Mouse (Mus musculus) neural tube, embryonic 15.5 days (tissue): ENCODE results near the gene Llgl2. TPM values are rescaled to one million over a fixed set of nuclear protein-coding genes. Genes with fewer than 3 reads are reported as not detected.

Experiments used
- ATAC-seq: fragments of 200-750 bp; cut with Nextera tagmentation; 2 replicates; pipeline ENCODE4 v1.8.0; 2017; ENCODE audit warnings: mild to moderate bottlenecking, moderate TSS enrichment, moderate library complexity; ENCODE audit not compliant: low FRiP score
- H3K27ac ChIP-seq: fragments of 300-500 bp; sonication (generic); replicated peaks from 2 replicates; pipeline ENCODE4 v1.5.1; 2015; ENCODE audit warnings: mild to moderate bottlenecking, inconsistent platforms
- H3K27me3 ChIP-seq: fragments of 300-500 bp; sonication (generic); replicated peaks from 2 replicates; pipeline ENCODE4 v1.6.1; 2015; ENCODE audit warnings: inconsistent platforms
- H3K36me3 ChIP-seq: fragments of 300-500 bp; sonication (generic); 2 replicates; pipeline ENCODE4 v1.6.1; 2015; ENCODE audit warnings: inconsistent platforms
- H3K4me1 ChIP-seq: fragments of 300-500 bp; sonication (generic); 2 replicates; pipeline ENCODE4 v1.6.1; 2015; ENCODE audit warnings: inconsistent platforms
- H3K4me2 ChIP-seq: fragments of 300-500 bp; sonication (generic); 2 replicates; pipeline ENCODE4 v1.6.1; 2015; ENCODE audit warnings: inconsistent platforms, mild to moderate bottlenecking, moderate library complexity
- H3K4me3 ChIP-seq: fragments of 300-500 bp; sonication (generic); replicated peaks from 2 replicates; pipeline ENCODE4 v1.5.1; 2015; ENCODE audit warnings: mild to moderate bottlenecking, inconsistent platforms
- H3K9ac ChIP-seq: fragments of 300-500 bp; sonication (generic); replicated peaks from 2 replicates; pipeline ENCODE4 v1.6.1; 2015; ENCODE audit warnings: mild to moderate bottlenecking, inconsistent platforms
- H3K9me3 ChIP-seq: fragments of 300-500 bp; sonication (generic); replicated peaks from 2 replicates; pipeline ENCODE4 v1.6.1; 2016; ENCODE audit warnings: inconsistent platforms
- WGBS: fragments of 180-500 bp; shearing (Covaris S2); methylation state at CpG from one replicate; pipeline ENCODE4 v1.1.7; 2015; ENCODE audit warnings: mixed read lengths; 5-methylcytosine and 5-hydroxymethylcytosine counted together
- microRNA-seq: library from miRNA; unstranded; fragments of <30 nt; microRNA quantifications from one replicate; pipeline ENCODE4, GENCODE M21; 2017
- polyA plus RNA-seq: library from polyadenylated mRNA; unstranded; fragments of >200 nt; fragmentation: Nextera tagmentation; extraction: Ambion mirVana; gene quantifications from 2 replicates; pipeline ENCODE4 v1.2.1, GENCODE M21; 2015

Llgl2 gene
- polyA plus RNA-seq, 1 experiment from 2014 or later, result 0.97 TPM

- H3K27ac ChIP-seq, result no peak overlapping the region
- no peaks in the 10 kb centered on the region for H3K27me3 ChIP-seq
- H3K4me3 ChIP-seq, result no peak overlapping the region
- 90% methylated on average over 5 of the region's 5 CpGs for WGBS
- no peak overlapping the region for H3K9ac ChIP-seq
- H3K9me3 ChIP-seq, result no peaks in the 10 kb centered on the region
- no peaks in the 10 kb centered on the region for H3K36me3 ChIP-seq
- ATAC-seq, result no peak
- peaks cover 13% of the 10 kb centered on the region for H3K4me1 ChIP-seq
- no peak overlapping the region for H3K4me2 ChIP-seq
These were observed 78.3 kb downstream of the Llgl2 start for GRCm38 (mm10) chr11:115902177-115902576.

- WGBS, result 87% methylated on average over 1 of the region's 1 CpGs
- Histone ChIP-seq H3K36me3 (no peaks in the 10 kb centered on the region), H3K4me1 (peaks cover 13% of the 10 kb centered on the region), H3K4me3 (no peak overlapping the region), H3K27ac (no peak overlapping the region), H3K9me3 (no peaks in the 10 kb centered on the region), H3K27me3 (no peaks in the 10 kb centered on the region), H3K4me2 (no peak overlapping the region), H3K9ac (no peak overlapping the region)
- no peak for ATAC-seq
These were observed 79.0 kb downstream of the Llgl2 start for GRCm38 (mm10) chr11:115902831-115903230.

GRCm38 (mm10) chr11:115903384-115904230 lies 79.8 kb downstream of the Llgl2 start:
- no peak for ATAC-seq
- no peaks in the 10 kb centered on the region for H3K27me3 ChIP-seq
- H3K9me3 ChIP-seq, result no peaks in the 10 kb centered on the region
- WGBS, result 78% methylated on average over 11 of the region's 11 CpGs
- no peak overlapping the region for H3K4me3 ChIP-seq
- H3K4me1 ChIP-seq, result peaks cover 13% of the 10 kb centered on the region
- H3K9ac ChIP-seq, result no peak overlapping the region
- H3K4me2 ChIP-seq, result no peak overlapping the region
- H3K27ac ChIP-seq, result no peak overlapping the region
- no peaks in the 10 kb centered on the region for H3K36me3 ChIP-seq

- H3K36me3 ChIP-seq, result no peaks in the 10 kb centered on the region
- no peak overlapping the region for H3K4me2 ChIP-seq
- H3K9me3 ChIP-seq, result no peaks in the 10 kb centered on the region
- H3K4me1 ChIP-seq, result peaks cover 13% of the 10 kb centered on the region
- no peak for ATAC-seq
- no peak overlapping the region for H3K4me3 ChIP-seq
- no peaks in the 10 kb centered on the region for H3K27me3 ChIP-seq
- no peak overlapping the region for H3K27ac ChIP-seq
- whole genome bisulfite sequencing, result 82% methylated on average over 8 of the region's 8 CpGs
- H3K9ac ChIP-seq, result no peak overlapping the region
These were observed 80.5 kb downstream of the Llgl2 start for GRCm38 (mm10) chr11:115904231-115904955.

Small RNA genes lying within 50 kb of the gene (microRNA-seq; reads per million reads assigned to microRNA genes)
- not detected for gene Mir5621

Other genes starting within 250 kb of the Llgl2 start
- 81.0 and 83.8 TPM in 2 replicates for gene Mrps7, start 220.1 kb upstream of the Llgl2 start, polyA plus RNA-seq
- 34.6 and 35.0 TPM in 2 replicates for gene Gga3, start 220.0 kb upstream of the Llgl2 start, polyA plus RNA-seq
- 11.5 and 19.4 TPM in 2 replicates for gene Mif4gd, start 211.1 kb upstream of the Llgl2 start, polyA plus RNA-seq
- 49.0 and 52.8 TPM in 2 replicates for gene Slc25a19, start 195.8 kb upstream of the Llgl2 start, polyA plus RNA-seq
- gene Grb2, start 115.5 kb upstream of the Llgl2 start, polyA plus RNA-seq, result 192 and 194 TPM in 2 replicates
- 20.3 and 21.2 TPM in 2 replicates for gene Tmem94, start 58.6 kb upstream of the Llgl2 start, polyA plus RNA-seq
- gene Caskin2, start 10.4 kb upstream of the Llgl2 start, polyA plus RNA-seq, result 9.8 and 10.2 TPM in 2 replicates
- 22.0 and 23.7 TPM in 2 replicates for gene Tsen54, start 9.3 kb upstream of the Llgl2 start, polyA plus RNA-seq
- 0.12 and 5.0 TPM in 2 replicates for gene Myo15b, start 34.4 kb downstream of the Llgl2 start, polyA plus RNA-seq
- 2.2 and 8.1 TPM in 2 replicates for gene Smim5, start 75.9 kb downstream of the Llgl2 start, polyA plus RNA-seq
- gene Smim6, start 88.0 kb downstream of the Llgl2 start, polyA plus RNA-seq, result 0.68 and 3.1 TPM in 2 replicates
- gene Sap30bp, start 109.2 kb downstream of the Llgl2 start, polyA plus RNA-seq, result 39.0 and 40.5 TPM in 2 replicates
- gene Recql5, start 109.4 kb downstream of the Llgl2 start, polyA plus RNA-seq, result 19.7 and 22.0 TPM in 2 replicates
- gene Itgb4, start 150.7 kb downstream of the Llgl2 start, polyA plus RNA-seq, result 2.0 and 4.9 TPM in 2 replicates
- gene Galk1, start 188.7 kb downstream of the Llgl2 start, polyA plus RNA-seq, result 65.9 and 98.5 TPM in 2 replicates
- 1,496 and 1,502 TPM in 2 replicates for gene H3f3b, start 203.9 kb downstream of the Llgl2 start, polyA plus RNA-seq
- 31.6 and 33.5 TPM in 2 replicates for gene Unk, start 206.3 kb downstream of the Llgl2 start, polyA plus RNA-seq